Mouse (Mus musculus) forebrain, postnatal 0 days (tissue): ENCODE data around the gene Srgap2. TPM values are rescaled to one million over a fixed set of nuclear protein-coding genes. Genes with fewer than 3 reads are reported as not detected.

ENCODE experiments used
- ATAC-seq: fragments of 200-750 bp; cut with Nextera tagmentation; 2 replicates; pipeline ENCODE4 v1.8.0; 2017; ENCODE audit warnings: mild to moderate bottlenecking, moderate library complexity
- DNase-seq: peaks from one replicate; pipeline ENCODE4 v3.0.0-alpha.2; 2015
- H3K27ac ChIP-seq: fragments of 300-500 bp; sonication (generic); 2 replicates; pipeline ENCODE4 v1.5.1; 2014; ENCODE audit warnings: low read depth, mild to moderate bottlenecking, antibody characterized with exemption, low read length, moderate library complexity, mixed read lengths
- H3K27me3 ChIP-seq: fragments of 300-500 bp; sonication (generic); 2 replicates; pipeline ENCODE4 v1.6.1; 2014; ENCODE audit warnings: mild to moderate bottlenecking, low read length, mixed read lengths; ENCODE audit not compliant: insufficient read depth
- H3K36me3 ChIP-seq: fragments of 300-500 bp; sonication (generic); 2 replicates; pipeline ENCODE4 v1.6.1; 2014; ENCODE audit warnings: mild to moderate bottlenecking, moderate library complexity; ENCODE audit not compliant: insufficient read depth
- H3K4me1 ChIP-seq: fragments of 300-500 bp; sonication (generic); 2 replicates; pipeline ENCODE4 v1.6.1; 2014; ENCODE audit warnings: antibody characterized with exemption; ENCODE audit not compliant: insufficient read depth
- H3K4me2 ChIP-seq: fragments of 300-500 bp; sonication (generic); 2 replicates; pipeline ENCODE4 v1.6.1; 2014; ENCODE audit warnings: low read depth, mild to moderate bottlenecking, moderate library complexity
- H3K4me3 ChIP-seq: fragments of 300-500 bp; sonication (generic); 2 replicates; pipeline ENCODE4 v1.5.1; 2014; ENCODE audit warnings: low read depth, low read length, mixed read lengths
- H3K9ac ChIP-seq: fragments of 300-500 bp; sonication (generic); 2 replicates; pipeline ENCODE4 v1.6.1; 2014; ENCODE audit warnings: mild to moderate bottlenecking
- H3K9me3 ChIP-seq: fragments of 300-500 bp; sonication (generic); 2 replicates; pipeline ENCODE4 v1.6.1; 2016; ENCODE audit warnings: low read length
- CTCF ChIP-seq: sonication (generic); IDR thresholded peaks from 2 replicates; pipeline ENCODE4 v1.5.1; 2016; ENCODE audit warnings: antibody characterized with exemption, control low read depth, low read depth
- WGBS: fragments of 180-500 bp; shearing (Covaris S2); extraction: QIAGEN DNeasy Blood & Tissue Kit; methylation state at CpG from one replicate; pipeline ENCODE4 v1.1.7; 2014; 5-methylcytosine and 5-hydroxymethylcytosine counted together
- polyA plus RNA-seq: library from polyadenylated mRNA; unstranded; fragments of >200 nt; fragmentation: Nextera tagmentation; extraction: Ambion mirVana; gene quantifications from 2 replicates; pipeline ENCODE4 v1.2.1, GENCODE M21; 2015
- total RNA-seq: library from RNA; depleted of rRNA; stranded (reverse); fragments of >200 nt; gene quantifications from 2 replicates; pipeline ENCODE4 v1.2.3, GENCODE M21; 2014

Gene Srgap2
- total and polyA plus RNA-seq, 2 experiments from 2014 or later = 28.1 to 68.4 TPM

DNA sequence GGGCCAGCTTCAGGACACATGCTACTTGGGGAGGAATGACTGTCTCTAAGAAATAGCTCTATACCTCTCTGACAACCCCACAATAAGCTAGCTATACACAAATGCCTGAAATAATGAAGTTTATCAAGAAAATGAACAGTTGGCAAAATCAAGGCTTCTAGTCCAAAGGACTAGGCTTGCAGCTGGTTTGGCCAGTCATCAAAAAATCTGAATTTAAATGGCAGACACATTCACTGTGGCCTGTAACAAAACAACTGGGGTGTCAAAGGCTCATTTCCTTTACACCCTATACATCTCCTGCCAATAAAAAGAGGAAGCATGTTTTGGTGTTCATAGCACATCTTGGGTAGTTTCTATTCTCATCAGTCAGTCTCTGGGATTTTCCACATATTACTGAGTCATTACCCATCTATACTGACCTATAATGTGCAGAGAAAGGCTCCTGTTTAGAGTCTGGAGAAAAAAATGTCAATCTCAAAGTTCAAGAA lies 53.5 kb downstream of the Srgap2 start:
- H3K4me1 ChIP-seq = peaks cover 4% of the 10 kb centered on the region; the same call in 1 of the 2 replicates
- no peaks in the 10 kb centered on the region for H3K36me3 ChIP-seq
- no peak for TF ChIP-seq CTCF
- peak; percentile 39 for DNase-seq
- ATAC-seq = peak; percentile 54; the same call in 1 of the 2 replicates
- no peaks in the 10 kb centered on the region for H3K27me3 ChIP-seq
- no peak overlapping the region for H3K9ac ChIP-seq
- H3K9me3 ChIP-seq = no peaks in the 10 kb centered on the region
- H3K27ac ChIP-seq = no peak overlapping the region
- H3K4me2 ChIP-seq = no peak overlapping the region
- no peak overlapping the region for H3K4me3 ChIP-seq

DNA sequence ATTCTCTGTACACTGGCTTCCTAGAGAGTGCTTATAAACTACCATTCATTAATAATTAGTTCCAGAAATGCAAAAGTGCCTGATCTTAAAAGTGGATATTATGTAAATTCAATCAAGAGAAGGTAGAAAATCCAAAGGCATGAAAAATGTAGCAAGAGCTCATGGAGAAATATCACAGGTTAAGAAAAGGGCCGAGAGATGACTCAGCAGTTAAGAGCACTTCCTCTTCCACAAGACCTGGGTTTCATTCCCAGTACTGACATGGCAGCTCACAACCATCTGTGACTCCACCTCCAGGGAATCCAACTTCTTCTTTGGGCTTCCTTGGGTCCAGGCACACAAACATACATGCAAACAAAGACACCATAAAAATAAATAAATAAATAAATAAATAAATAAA lies 56.6 kb downstream of the Srgap2 start:
- peak; percentile 8; the same call in 1 of the 2 replicates for ATAC-seq
- 95% methylated on average over 1 of the region's 1 CpGs for WGBS
- no peaks in the 10 kb centered on the region for H3K27me3 ChIP-seq

DNA sequence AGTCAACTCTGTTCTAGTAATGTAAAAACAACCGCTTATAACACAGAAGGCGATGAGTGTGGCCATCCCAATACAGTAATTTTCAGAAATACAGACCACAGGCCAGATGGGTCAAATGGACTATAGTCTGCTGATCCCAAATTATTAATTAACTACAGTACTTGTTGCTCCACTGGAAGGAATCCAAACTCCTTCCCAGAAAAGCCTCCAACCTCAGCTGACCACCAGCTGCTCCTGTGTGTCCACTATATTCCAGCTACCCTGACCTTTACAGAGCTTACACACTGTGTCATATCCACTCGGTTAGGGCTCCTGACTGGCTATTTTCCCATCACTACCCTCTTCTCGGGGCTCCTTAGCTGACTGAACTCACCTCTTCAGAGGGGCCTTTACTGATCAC lies 61.3 kb downstream of the Srgap2 start:
- H3K4me3 ChIP-seq = no peak overlapping the region
- no peak for ATAC-seq
- no peak overlapping the region for H3K4me2 ChIP-seq
- no peaks in the 10 kb centered on the region for H3K36me3 ChIP-seq
- no peak for TF ChIP-seq CTCF
- H3K27ac ChIP-seq = no peak overlapping the region
- H3K9ac ChIP-seq = no peak overlapping the region
- H3K4me1 ChIP-seq = peaks cover 9% of the 10 kb centered on the region; the same call in 1 of the 2 replicates
- WGBS = 89% methylated on average over 4 of the region's 4 CpGs
- DNase-seq = no peak
- H3K9me3 ChIP-seq = no peaks in the 10 kb centered on the region
- H3K27me3 ChIP-seq = no peaks in the 10 kb centered on the region

More for the DNA sequence above, 56.6 kb downstream of the Srgap2 start:
- H3K9me3 ChIP-seq = no peaks in the 10 kb centered on the region
- no peak overlapping the region for H3K4me2 ChIP-seq
- no peak overlapping the region for H3K27ac ChIP-seq
- no peak overlapping the region for H3K9ac ChIP-seq
- no peak overlapping the region for H3K4me3 ChIP-seq
- no peak for TF ChIP-seq CTCF
- no peaks in the 10 kb centered on the region for H3K36me3 ChIP-seq
- peaks cover 4% of the 10 kb centered on the region; the same call in 1 of the 2 replicates for H3K4me1 ChIP-seq
- DNase-seq = no peak

DNA sequence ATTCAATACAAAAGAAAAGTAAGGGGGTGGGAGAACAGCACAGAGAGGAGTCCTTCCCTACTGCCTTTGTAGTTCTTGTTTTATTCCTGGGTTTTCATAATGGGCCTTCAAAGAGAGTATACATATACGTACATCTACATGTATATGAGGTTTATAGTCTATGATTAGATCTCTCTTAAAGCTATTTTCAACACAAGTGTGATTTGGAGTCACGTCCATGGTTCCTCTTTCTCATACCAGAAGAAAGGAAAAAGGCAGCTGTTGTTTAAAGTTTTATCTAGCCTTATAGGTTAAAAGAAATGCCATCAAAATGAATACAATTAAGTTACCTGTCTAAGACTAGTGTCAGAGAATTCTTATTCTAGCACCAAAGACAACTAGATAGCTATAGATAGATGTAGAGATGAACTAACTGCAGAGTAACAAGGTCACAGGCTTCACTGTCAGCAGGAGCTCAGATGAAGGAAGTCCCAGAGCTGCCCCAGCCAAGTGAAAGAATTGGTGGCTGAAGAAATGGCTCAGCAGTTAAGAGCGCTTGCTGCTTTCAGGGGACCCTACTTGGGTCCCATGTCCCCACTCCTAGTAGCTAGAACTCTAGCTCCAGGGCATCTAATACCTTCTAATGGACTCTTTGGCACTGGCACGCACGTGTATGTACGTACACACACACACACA lies 63.1 kb downstream of the Srgap2 start:
- Histone ChIP-seq H3K4me1 (peaks cover 8% of the 10 kb centered on the region; the same call in 1 of the 2 replicates), H3K36me3 (no peaks in the 10 kb centered on the region), H3K9me3 (no peaks in the 10 kb centered on the region), H3K27ac (no peak overlapping the region), H3K27me3 (no peaks in the 10 kb centered on the region), H3K9ac (no peak overlapping the region), H3K4me3 (no peak overlapping the region), H3K4me2 (no peak overlapping the region)
- no peak for ATAC-seq
- WGBS = 87% methylated on average over 6 of the region's 6 CpGs
- TF ChIP-seq CTCF = no peak
- no peak for DNase-seq

DNA sequence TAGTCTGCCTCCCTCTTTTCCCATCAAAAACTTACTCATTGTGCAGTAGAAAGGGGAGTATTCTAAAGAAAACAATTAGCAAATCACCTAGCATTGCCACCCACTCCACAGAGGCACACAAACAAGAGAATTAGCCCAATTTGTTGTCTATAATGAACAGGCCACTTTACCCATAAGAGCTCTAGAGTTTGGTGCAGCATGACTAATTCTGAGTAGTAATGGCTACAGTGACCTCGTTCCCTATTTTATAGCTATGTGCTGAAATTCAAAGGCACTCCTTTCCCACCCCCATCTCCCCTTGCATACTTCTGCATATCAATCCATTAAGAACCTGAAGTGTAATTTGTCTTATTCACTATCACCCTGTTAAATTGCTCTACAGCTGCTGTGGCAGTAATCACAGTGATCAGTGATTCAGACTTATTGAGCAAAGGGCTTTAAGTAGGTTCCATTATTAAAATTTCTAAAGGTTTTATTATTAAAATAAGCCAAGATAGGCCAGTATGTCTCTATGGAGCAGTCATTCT lies 64.5 kb downstream of the Srgap2 start:
- DNase-seq = no peak
- H3K9me3 ChIP-seq = no peaks in the 10 kb centered on the region

DNA sequence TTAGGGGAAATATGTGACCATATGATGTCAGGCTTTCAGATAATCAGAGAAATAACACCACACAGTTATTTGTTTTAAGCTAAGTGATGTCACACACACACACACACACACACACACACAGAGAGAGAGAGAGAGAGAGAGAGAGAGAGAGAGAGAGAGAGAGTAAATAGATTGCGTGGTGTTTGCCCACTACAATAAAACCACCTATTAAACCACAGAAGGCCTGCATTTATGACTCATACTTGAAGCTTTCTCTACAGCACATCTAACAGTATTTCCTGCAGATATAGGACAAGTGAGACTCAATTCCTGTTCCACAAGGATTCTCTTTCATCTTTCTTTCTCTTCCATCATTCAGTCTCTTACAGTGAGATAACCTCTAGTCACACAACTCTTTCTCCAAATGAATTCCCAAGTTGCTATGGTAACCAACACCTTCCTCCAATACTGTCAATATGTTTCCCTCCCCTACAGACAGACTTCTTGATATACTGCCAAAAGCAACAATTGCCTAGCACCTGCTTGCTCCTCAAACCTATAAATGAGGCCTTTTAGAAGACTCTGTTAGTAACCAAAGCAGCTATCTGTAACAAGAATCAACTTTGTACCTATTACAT lies 66.1 kb downstream of the Srgap2 start:
- 12% methylated on average over 1 of the region's 1 CpGs for WGBS
- ATAC-seq (peak; percentile 43; the same call in 1 of the 2 replicates), DNase-seq (peak; percentile 33)
- no peaks in the 10 kb centered on the region for H3K36me3 ChIP-seq
- H3K9me3 ChIP-seq = no peaks in the 10 kb centered on the region
- H3K4me1 ChIP-seq = peaks cover 8% of the 10 kb centered on the region; the same call in 1 of the 2 replicates
- H3K27ac ChIP-seq = peak overlapping the region; percentile 35; the same call in 1 of the 2 replicates
- H3K27me3 ChIP-seq = no peaks in the 10 kb centered on the region
- no peak overlapping the region for H3K4me2 ChIP-seq
- H3K4me3 ChIP-seq = no peak overlapping the region
- H3K9ac ChIP-seq = no peak overlapping the region
- TF ChIP-seq CTCF = no peak

More for the DNA sequence above, 64.5 kb downstream of the Srgap2 start:
- Histone ChIP-seq H3K4me1 (peaks cover 8% of the 10 kb centered on the region; the same call in 1 of the 2 replicates), H3K4me2 (no peak overlapping the region), H3K36me3 (no peaks in the 10 kb centered on the region), H3K9ac (no peak overlapping the region), H3K27me3 (no peaks in the 10 kb centered on the region), H3K27ac (no peak overlapping the region), H3K4me3 (no peak overlapping the region)
- TF ChIP-seq CTCF = no peak
- ATAC-seq = peak; percentile 61; the same call in 1 of the 2 replicates
- 21% methylated on average over 1 of the region's 1 CpGs for WGBS
